Mouse (Mus musculus) embryonic stem cell, embryonic (primary cell): ENCODE results near the gene Jarid2.

Experiments used
- CTCF ChIA-PET, 4 experiments: fragments of 300-600 bp in 2 of 4; fragments of 350-600 bp in 2 of 4; sonication (Branson Sonifier 250); formaldehyde crosslinking; loops; one replicate each; lab custom pipeline; 2022; ENCODE audit warnings: inconsistent platforms in 2 of 4; lab: Charles Lee
- POLR2A ChIA-PET, 4 experiments: fragments of 300-600 bp in 2 of 4; fragments of 350-600 bp in 2 of 4; sonication (Branson Sonifier 250); formaldehyde crosslinking; loops; one replicate each; lab custom pipeline; 2022; ENCODE audit warnings: antibody characterized with exemption in 4 of 4, inconsistent platforms in 1 of 4; lab: Charles Lee

The Jarid2 gene

GRCm38 (mm10) chr13:44906141-44906540, 176.9 kb downstream of the Jarid2 start:
- ChIA-PET CTCF (interaction anchor here in 3 of 4 experiments (0.6 to 1.1 kb wide), 3 partner anchors 9 to 304 kb away, joined by 3 to 6 read pairs (median 4); no protein-coding TSS in a partner anchor), POLR2A (interaction anchor here in 2 of 4 experiments (0.6 to 4.7 kb wide), 6 partner anchors 8 to 46 kb away, joined by 3 to 26 read pairs (median 3); no protein-coding TSS in a partner anchor)

GRCm38 (mm10) chr13:44907702-44908101, 178.4 kb downstream of the Jarid2 start:
- CTCF ChIA-PET, result interaction anchor here in 2 of 4 experiments (0.7 to 1.3 kb wide), 2 partner anchors 11 to 88 kb away, joined by 3 read pairs; no protein-coding TSS in a partner anchor

GRCm38 (mm10) chr13:44908790-44909189, 179.5 kb downstream of the Jarid2 start:
- CTCF ChIA-PET, result interaction anchor here in 2 of 4 experiments (0.5 to 0.7 kb wide), 3 partner anchors 44 to 1128 kb away, joined by 3 to 4 read pairs (median 3); no protein-coding TSS in a partner anchor
- POLR2A ChIA-PET, result interaction anchor here in 3 of 4 experiments (0.5 to 1.5 kb wide), 8 partner anchors 11 to 184 kb away, joined by 3 to 4 read pairs (median 3); no protein-coding TSS in a partner anchor

More at GRCm38 (mm10) chr13:44907702-44908101, 178.4 kb downstream of the Jarid2 start:
- POLR2A ChIA-PET, result interaction anchor here in 2 of 4 experiments (0.5 to 1.5 kb wide), 4 partner anchors 12 to 1141 kb away, joined by 3 to 4 read pairs (median 4); no protein-coding TSS in a partner anchor

- ChIA-PET POLR2A (interaction anchor here in 1 of 4 experiments (0.6 to 4.7 kb wide), 5 partner anchors 8 to 91 kb away, joined by 4 to 26 read pairs (median 6); no protein-coding TSS in a partner anchor), CTCF (no interaction called here)
Measured at GRCm38 (mm10) chr13:44912851-44913250, 183.6 kb downstream of the Jarid2 start.

GRCm38 (mm10) chr13:44913560-44913959, 184.3 kb downstream of the Jarid2 start:
- POLR2A ChIA-PET, result interaction anchor here in 2 of 4 experiments (1.1 to 4.7 kb wide), 4 partner anchors 9 to 26 kb away, joined by 4 to 26 read pairs (median 6); no protein-coding TSS in a partner anchor
- CTCF ChIA-PET, result no interaction called here

GRCm38 (mm10) chr13:44915382-44915781, 186.1 kb downstream of the Jarid2 start:
- ChIA-PET CTCF (interaction anchor here in 1 of 4 experiments (1.0 kb wide), 1 partner anchor 9 kb away, joined by 3 read pairs; no protein-coding TSS in a partner anchor), POLR2A (interaction anchor here in 1 of 4 experiments (1.5 to 4.7 kb wide), 3 partner anchors 9 to 10 kb away, joined by 4 to 26 read pairs (median 7); no protein-coding TSS in a partner anchor)

- ChIA-PET CTCF (interaction anchor here in 1 of 4 experiments (1.0 kb wide), 2 partner anchors 9 to 11 kb away, joined by 3 read pairs; no protein-coding TSS in a partner anchor), POLR2A (interaction anchor here in 2 of 4 experiments (1.0 to 4.7 kb wide), 5 partner anchors 8 to 22 kb away, joined by 3 to 26 read pairs (median 4); no protein-coding TSS in a partner anchor)
Measured at GRCm38 (mm10) chr13:44915945-44916344, 186.7 kb downstream of the Jarid2 start.

GRCm38 (mm10) chr13:44917202-44917601, 187.9 kb downstream of the Jarid2 start:
- POLR2A ChIA-PET, result no interaction called here
- CTCF ChIA-PET, result no interaction called here

GRCm38 (mm10) chr13:44918269-44918668, 189.0 kb downstream of the Jarid2 start:
- ChIA-PET CTCF (interaction anchor here in 1 of 4 experiments (0.9 kb wide), 1 partner anchor 11 kb away, joined by 3 read pairs; no protein-coding TSS in a partner anchor), POLR2A (interaction anchor here in 2 of 4 experiments (1.3 to 2.5 kb wide), 4 partner anchors 9 to 17 kb away, joined by 3 to 8 read pairs (median 4); no protein-coding TSS in a partner anchor)

GRCm38 (mm10) chr13:44921095-44921494, 191.8 kb downstream of the Jarid2 start:
- ChIA-PET CTCF (no interaction called here), POLR2A (interaction anchor here in 2 of 4 experiments (1.0 to 1.5 kb wide), 3 partner anchors 9 to 502 kb away, joined by 3 to 4 read pairs (median 3); no protein-coding TSS in a partner anchor)

- ChIA-PET CTCF (no interaction called here), POLR2A (interaction anchor here in 1 of 4 experiments (1.0 to 1.9 kb wide), 4 partner anchors 9 to 503 kb away, joined by 3 to 5 read pairs (median 4); no protein-coding TSS in a partner anchor)
Measured at GRCm38 (mm10) chr13:44921721-44922120, 192.4 kb downstream of the Jarid2 start.

- ChIA-PET CTCF (no interaction called here), POLR2A (interaction anchor here in 2 of 4 experiments (0.6 to 2.2 kb wide), 5 partner anchors 10 to 84 kb away, joined by 3 to 7 read pairs (median 6); no protein-coding TSS in a partner anchor)
Measured at GRCm38 (mm10) chr13:44924042-44924441, 194.8 kb downstream of the Jarid2 start.

- ChIA-PET CTCF (interaction anchor here in 1 of 4 experiments (0.5 kb wide), 1 partner anchor 55 kb away, joined by 3 read pairs; no protein-coding TSS in a partner anchor), POLR2A (interaction anchor here in 1 of 4 experiments (1.2 to 2.2 kb wide), 5 partner anchors 9 to 28 kb away, joined by 3 to 6 read pairs (median 4); no protein-coding TSS in a partner anchor)
Measured at GRCm38 (mm10) chr13:44925173-44925572, 195.9 kb downstream of the Jarid2 start.

GRCm38 (mm10) chr13:44926311-44926710, 197.0 kb downstream of the Jarid2 start:
- POLR2A ChIA-PET, result interaction anchor here in 2 of 4 experiments (0.5 to 1.9 kb wide), 5 partner anchors 10 to 1007 kb away, joined by 3 to 4 read pairs (median 4); no protein-coding TSS in a partner anchor
- CTCF ChIA-PET, result no interaction called here

- POLR2A ChIA-PET, result interaction anchor here in 1 of 4 experiments (1.5 to 2.3 kb wide), 2 partner anchors 10 to 14 kb away, joined by 4 to 10 read pairs; no protein-coding TSS in a partner anchor
- CTCF ChIA-PET, result no interaction called here
Measured at GRCm38 (mm10) chr13:44932307-44933264, 203.3 kb downstream of the Jarid2 start.

- CTCF ChIA-PET, result no interaction called here
- POLR2A ChIA-PET, result interaction anchor here in 1 of 4 experiments (2.1 kb wide), 1 partner anchor 10 kb away, joined by 7 read pairs; no protein-coding TSS in a partner anchor
Measured at GRCm38 (mm10) chr13:44933575-44933974, 204.3 kb downstream of the Jarid2 start.

GRCm38 (mm10) chr13:44937681-44938080, 208.4 kb downstream of the Jarid2 start:
- ChIA-PET POLR2A (interaction anchor here in 2 of 4 experiments (0.9 to 2.9 kb wide), 8 partner anchors 11 to 203 kb away, joined by 3 to 11 read pairs (median 3); no protein-coding TSS in a partner anchor), CTCF (no interaction called here)
